Mouse (Mus musculus) kidney, embryonic 15.5 days (tissue): ENCODE data around the gene Ifit3b. TPM values are rescaled to one million over a fixed set of nuclear protein-coding genes. Genes with fewer than 3 reads are reported as not detected.
"Not testable (repeated sequence)": the region's sequence is repeated elsewhere in the genome, so short reads cannot be mapped to it uniquely, and the experiment has no call there.

ENCODE experiments used
- ATAC-seq: fragments of 200-750 bp; cut with Nextera tagmentation; replicated peaks from 2 replicates; pipeline ENCODE4 v1.8.0; 2017; ENCODE audit warnings: moderate TSS enrichment; ENCODE audit not compliant: low FRiP score
- H3K27ac ChIP-seq: fragments of 300-500 bp; sonication (generic); 2 replicates; pipeline ENCODE4 v1.5.1; 2015; ENCODE audit warnings: mild to moderate bottlenecking, inconsistent platforms
- H3K27me3 ChIP-seq: fragments of 300-500 bp; sonication (generic); 2 replicates; pipeline ENCODE4 v1.6.1; 2015; ENCODE audit warnings: inconsistent platforms
- H3K36me3 ChIP-seq: fragments of 300-500 bp; sonication (generic); 2 replicates; pipeline ENCODE4 v1.6.1; 2015; ENCODE audit warnings: inconsistent platforms
- H3K4me1 ChIP-seq: fragments of 300-500 bp; sonication (generic); 2 replicates; pipeline ENCODE4 v1.6.1; 2015; ENCODE audit warnings: inconsistent platforms
- H3K4me2 ChIP-seq: fragments of 300-500 bp; sonication (generic); 2 replicates; pipeline ENCODE4 v1.6.1; 2015; ENCODE audit warnings: moderate library complexity, mild to moderate bottlenecking, inconsistent platforms
- H3K4me3 ChIP-seq: fragments of 300-500 bp; sonication (generic); replicated peaks from 2 replicates; pipeline ENCODE4 v1.5.1; 2015; ENCODE audit warnings: mild to moderate bottlenecking, inconsistent platforms
- H3K9ac ChIP-seq: fragments of 300-500 bp; sonication (generic); 2 replicates; pipeline ENCODE4 v1.6.1; 2015; ENCODE audit warnings: mild to moderate bottlenecking, inconsistent platforms
- H3K9me3 ChIP-seq: fragments of 300-500 bp; sonication (generic); replicated peaks from 2 replicates; pipeline ENCODE4 v1.6.1; 2016; ENCODE audit warnings: inconsistent platforms
- WGBS: fragments of 180-500 bp; shearing (Covaris S2); methylation state at CpG from one replicate; pipeline ENCODE4 v1.1.7; 2015; ENCODE audit warnings: mixed read lengths; 5-methylcytosine and 5-hydroxymethylcytosine counted together
- polyA plus RNA-seq: library from polyadenylated mRNA; unstranded; fragments of >200 nt; fragmentation: Nextera tagmentation; extraction: Ambion mirVana; gene quantifications from 2 replicates; pipeline ENCODE4 v1.2.1, GENCODE M21; 2015

Gene Ifit3b
- polyA plus RNA-seq, 1 experiment from 2014 or later: 0.88 TPM

- H3K4me1 ChIP-seq: no peaks in the 10 kb centered on the region
- H3K27me3 ChIP-seq: no peaks in the 10 kb centered on the region
- no peaks in the 10 kb centered on the region for H3K36me3 ChIP-seq
- no peak overlapping the region for H3K9ac ChIP-seq
- no peak for ATAC-seq
- H3K4me3 ChIP-seq: no peak overlapping the region
- H3K27ac ChIP-seq: no peak overlapping the region
- no peaks in the 10 kb centered on the region for H3K9me3 ChIP-seq
- 89% methylated on average over 5 of the region's 5 CpGs for WGBS
- no peak overlapping the region for H3K4me2 ChIP-seq
Observed at GRCm38 (mm10) chr19:34620871-34621270, 13.1 kb downstream of the Ifit3b start.

GRCm38 (mm10) chr19:34623781-34624180, 16.0 kb downstream of the Ifit3b start:
- Histone ChIP-seq H3K27me3 (no peaks in the 10 kb centered on the region), H3K36me3 (no peaks in the 10 kb centered on the region), H3K4me1 (no peaks in the 10 kb centered on the region), H3K9ac (no peak overlapping the region), H3K4me3 (no peak overlapping the region), H3K27ac (no peak overlapping the region), H3K9me3 (no peaks in the 10 kb centered on the region), H3K4me2 (no peak overlapping the region)
- 88% methylated on average over 6 of the region's 6 CpGs for WGBS
- no peak for ATAC-seq

GRCm38 (mm10) chr19:34624663-34625062, 16.9 kb downstream of the Ifit3b start:
- H3K27me3 ChIP-seq: no peaks in the 10 kb centered on the region
- H3K4me1 ChIP-seq: no peaks in the 10 kb centered on the region
- H3K27ac ChIP-seq: no peak overlapping the region
- no peaks in the 10 kb centered on the region for H3K36me3 ChIP-seq
- no peak overlapping the region for H3K4me3 ChIP-seq
- WGBS: 75% methylated on average over 4 of the region's 4 CpGs
- no peak overlapping the region for H3K4me2 ChIP-seq
- no peak for ATAC-seq
- H3K9me3 ChIP-seq: no peaks in the 10 kb centered on the region
- no peak overlapping the region for H3K9ac ChIP-seq

- no peak overlapping the region for H3K4me2 ChIP-seq
- no peaks in the 10 kb centered on the region for H3K4me1 ChIP-seq
- no peak for ATAC-seq
- H3K9me3 ChIP-seq: no peaks in the 10 kb centered on the region
- no peaks in the 10 kb centered on the region for H3K27me3 ChIP-seq
- no peak overlapping the region for H3K27ac ChIP-seq
- H3K9ac ChIP-seq: no peak overlapping the region
- H3K36me3 ChIP-seq: no peaks in the 10 kb centered on the region
- no peak overlapping the region for H3K4me3 ChIP-seq
- WGBS: 64% methylated on average over 2 of the region's 2 CpGs
Observed at GRCm38 (mm10) chr19:34627496-34627895, 19.7 kb downstream of the Ifit3b start.

- no peak for ATAC-seq
Observed at GRCm38 (mm10) chr19:34631487-34631886, 23.7 kb downstream of the Ifit3b start.

GRCm38 (mm10) chr19:34633484-34633883, 25.7 kb downstream of the Ifit3b start:
- H3K9me3 ChIP-seq: no peaks in the 10 kb centered on the region
- no peak for ATAC-seq
- H3K4me3 ChIP-seq: no peak overlapping the region
- H3K9ac ChIP-seq: no peak overlapping the region
- H3K27ac ChIP-seq: no peak overlapping the region
- WGBS: 59% methylated on average over 2 of the region's 2 CpGs
- no peak overlapping the region for H3K4me2 ChIP-seq
- H3K4me1 ChIP-seq: no peaks in the 10 kb centered on the region
- H3K36me3 ChIP-seq: no peaks in the 10 kb centered on the region
- no peaks in the 10 kb centered on the region for H3K27me3 ChIP-seq

More at GRCm38 (mm10) chr19:34631487-34631886, 23.7 kb downstream of the Ifit3b start:
- Histone ChIP-seq H3K9me3 (no peaks in the 10 kb centered on the region), H3K4me3 (no peak overlapping the region), H3K4me1 (no peaks in the 10 kb centered on the region), H3K27ac (no peak overlapping the region), H3K36me3 (no peaks in the 10 kb centered on the region), H3K4me2 (no peak overlapping the region), H3K27me3 (no peaks in the 10 kb centered on the region), H3K9ac (no peak overlapping the region)

GRCm38 (mm10) chr19:34636933-34637557, 29.3 kb downstream of the Ifit3b start:
- Histone ChIP-seq H3K27ac (no peak overlapping the region), H3K9ac (no peak overlapping the region), H3K9me3 (no peaks in the 10 kb centered on the region), H3K27me3 (no peaks in the 10 kb centered on the region), H3K4me3 (no peak overlapping the region), H3K4me1 (no peaks in the 10 kb centered on the region), H3K4me2 (no peak overlapping the region), H3K36me3 (no peaks in the 10 kb centered on the region)
- ATAC-seq: peak; percentile 67; the same call in 1 of the 2 replicates
- 7% methylated on average over 3 of the region's 3 CpGs for WGBS

- Histone ChIP-seq H3K27me3 (no peaks in the 10 kb centered on the region), H3K9ac (no peak within 1 kb of the TSS), H3K9me3 (no peaks in the 10 kb centered on the region), H3K4me2 (peak within 1 kb of the TSS; percentile 38), H3K4me3 (no peak within 1 kb of the TSS), H3K36me3 (no peaks in the 10 kb centered on the region), H3K4me1 (no peaks in the 10 kb centered on the region), H3K27ac (no peak within 1 kb of the TSS)
- 31% methylated on average over 4 of the region's 4 CpGs for WGBS
- ATAC-seq: peak; percentile 70; the same call in 1 of the 2 replicates
Observed at GRCm38 (mm10) chr19:34640623-34641022, 32.9 kb downstream of the Ifit3b start, which contains the start of the genes Ifit1bl2 and Ifit1. Gene Ifit1bl2, minus strand, starts transcription at chr19:34640743. Gene Ifit1, plus strand, starts transcription at chr19:34640871.

- no peaks in the 10 kb centered on the region for H3K9me3 ChIP-seq
- no peak overlapping the region for H3K4me2 ChIP-seq
- H3K27me3 ChIP-seq: no peaks in the 10 kb centered on the region
- no peak for ATAC-seq
- 74% methylated on average over 5 of the region's 5 CpGs for WGBS
- no peak overlapping the region for H3K4me3 ChIP-seq
- H3K27ac ChIP-seq: no peak overlapping the region
- no peak overlapping the region for H3K9ac ChIP-seq
- H3K4me1 ChIP-seq: no peaks in the 10 kb centered on the region
- no peaks in the 10 kb centered on the region for H3K36me3 ChIP-seq
Observed at GRCm38 (mm10) chr19:34642616-34643015, 34.8 kb downstream of the Ifit3b start.

GRCm38 (mm10) chr19:34647630-34648029, 39.9 kb downstream of the Ifit3b start:
- not testable (repeated sequence) for H3K9ac ChIP-seq, H3K27me3 ChIP-seq, H3K9me3 ChIP-seq, H3K4me2 ChIP-seq, H3K4me1 ChIP-seq, H3K27ac ChIP-seq, H3K36me3 ChIP-seq, H3K4me3 ChIP-seq, ATAC-seq
- 83% methylated on average over 8 of the region's 8 CpGs for WGBS

GRCm38 (mm10) chr19:34650276-34650675, 42.5 kb downstream of the Ifit3b start:
- 89% methylated on average over 3 of the region's 3 CpGs for WGBS
- ATAC-seq: no peak

GRCm38 (mm10) chr19:34650997-34651396, 43.2 kb downstream of the Ifit3b start:
- WGBS: 80% methylated on average over 6 of the region's 6 CpGs
- H3K4me3 ChIP-seq: no peak overlapping the region
- no peak for ATAC-seq
- no peaks in the 10 kb centered on the region for H3K9me3 ChIP-seq
- H3K27ac ChIP-seq: no peak overlapping the region
- H3K4me2 ChIP-seq: no peak overlapping the region
- H3K9ac ChIP-seq: no peak overlapping the region
- no peaks in the 10 kb centered on the region for H3K36me3 ChIP-seq
- H3K4me1 ChIP-seq: no peaks in the 10 kb centered on the region
- H3K27me3 ChIP-seq: no peaks in the 10 kb centered on the region

More at GRCm38 (mm10) chr19:34650276-34650675, 42.5 kb downstream of the Ifit3b start:
- Histone ChIP-seq H3K9ac (no peak overlapping the region), H3K4me2 (no peak overlapping the region), H3K27ac (no peak overlapping the region), H3K4me3 (no peak overlapping the region), H3K27me3 (no peaks in the 10 kb centered on the region), H3K36me3 (no peaks in the 10 kb centered on the region), H3K4me1 (no peaks in the 10 kb centered on the region), H3K9me3 (no peaks in the 10 kb centered on the region)
